Mouse (Mus musculus) layer of hippocampus, postnatal 10 days (tissue): ENCODE results near the gene Ebf4. TPM values are rescaled to one million over a fixed set of nuclear protein-coding genes. Genes with fewer than 3 reads are reported as not detected.

Source experiments
- total RNA-seq, 2 experiments: library from RNA; stranded (reverse); gene quantifications; 2 replicates each; pipeline ENCODE4 v1.2.3; 2021

The Ebf4 gene
- total RNA-seq, 2 experiments from 2014 or later: 15.6 to 16.2 TPM

Other genes starting within 250 kb of the Ebf4 start
- under 1 TPM; 0.36 to 0.59 TPM for gene Tgm6, start 182.8 kb upstream of the Ebf4 start, total RNA-seq
- 100 to 1,000 TPM; 103 to 106 TPM for gene Snrpb, start 115.8 kb upstream of the Ebf4 start, total RNA-seq
- gene Tmc2, start 100.0 kb upstream of the Ebf4 start, total RNA-seq: not detected
- gene Nop56, start 20.7 kb upstream of the Ebf4 start, total RNA-seq: 100 to 1,000 TPM; 171 to 187 TPM
- gene Idh3b, start 10.6 kb upstream of the Ebf4 start, total RNA-seq: 100 to 1,000 TPM; 228 to 246 TPM
- 10 to 100 TPM; 16.9 to 20.0 TPM for gene Cpxm1, start 102.4 kb downstream of the Ebf4 start, total RNA-seq
- gene Gm28372, start 110.1 kb downstream of the Ebf4 start, total RNA-seq: not detected
- gene 1700020A23Rik, start 110.1 kb downstream of the Ebf4 start, total RNA-seq: not detected
- not detected for gene Tmem239, start 111.3 kb downstream of the Ebf4 start, total RNA-seq
- gene Vps16, start 129.2 kb downstream of the Ebf4 start, total RNA-seq: 10 to 100 TPM; 87.1 to 98.7 TPM
- gene Pced1a, start 129.5 kb downstream of the Ebf4 start, total RNA-seq: 10 to 100 TPM; 19.1 to 23.3 TPM
- gene Ptpra, start 155.1 kb downstream of the Ebf4 start, total RNA-seq: 100 to 1,000 TPM; 283 to 297 TPM